In genomic region chr12:82480425-82480824, GRCm38 (mm10) we compare ENCODE assay signal across 5 mouse cellular contexts.
DNase-seq lines count a peak whose midpoint lies in the region; TF ChIP-seq lines count a peak whose summit lies in the region.
"Not testable (repeated sequence)": the region's sequence is repeated elsewhere in the genome, so short reads cannot be mapped to it uniquely, and the experiment has no call there.

No protein-coding gene starts in this region.

- H3K36me3 ChIP-seq in CH12.LX (replicated peaks in 1 of 2; ENCODE audit: control insufficient read depth in 1 of 2, insufficient read depth in 1 of 2, low read length in 1 of 2); MEL (ENCODE audit: control insufficient read depth in 1 of 2, insufficient read depth in 2 of 2, low read length in 2 of 2): not testable (repeated sequence)

- not testable (repeated sequence) for H3K27me3 ChIP-seq in CH12.LX (replicated peaks); MEL (ENCODE audit: control insufficient read depth in 1 of 2, insufficient read depth in 2 of 2, low read length in 2 of 2)

- not testable (repeated sequence) for H3K9ac ChIP-seq in CH12.LX (ENCODE audit: insufficient read depth, low read depth); MEL (ENCODE audit: control insufficient read depth, low read depth, low read length, poor library complexity, severe bottlenecking)

- not testable (repeated sequence) for H3K4me3 ChIP-seq in CH12.LX (replicated peaks in 1 of 3; ENCODE audit: low read depth in 2 of 3, low read length in 2 of 3, poor library complexity in 1 of 3); MEL (ENCODE audit: control insufficient read depth in 1 of 2, insufficient read depth in 1 of 2, low read depth in 2 of 2, low read length in 2 of 2)

- not testable (repeated sequence) for TF ChIP-seq EP300 in CH12.LX (IDR thresholded peaks at IDR 0.05; ENCODE audit: low read length); MEL (IDR thresholded peaks at IDR 0.05; ENCODE audit: low read depth in 1 of 2, low read length in 2 of 2)

- not testable (repeated sequence) for H3K9me3 ChIP-seq in CH12.LX (replicated peaks; ENCODE audit: low read length); MEL (replicated peaks; ENCODE audit: insufficient read depth, low read length)

- not testable (repeated sequence) for H3K79me2 ChIP-seq in CH12.LX (replicated peaks; ENCODE audit: control insufficient read depth, extremely low read depth, insufficient read depth, poor library complexity, severe bottlenecking); MEL (ENCODE audit: control insufficient read depth, insufficient read depth, low read length, poor library complexity)

- DNase-seq in 416B (ENCODE audit: low read depth) (peak; percentile 31), MEL (ENCODE audit: low read depth, low spot score) (peak; percentile 43)
- DNase-seq in CH12.LX (ENCODE audit: extremely low read depth): not testable (repeated sequence)
- DNase-seq in brain, adult 2 months (ENCODE audit: low read depth, low spot score): peak; percentile 31
- peak; percentile 8 for DNase-seq in heart, adult 11 months

- H3K4me1 ChIP-seq in CH12.LX (ENCODE audit: control insufficient read depth in 1 of 2, insufficient read depth in 2 of 2); MEL (ENCODE audit: control insufficient read depth in 1 of 2, insufficient read depth in 2 of 2, low read length in 2 of 2): not testable (repeated sequence)

- dilution Hi-C loops in CH12.LX (cut with MboI; ENCODE audit: extremely low pct_ligation_motif_present, extremely low pct_unique_long_range_greater_than_20kb, low sequenced_read_pairs): not testable (repeated sequence)

- H3K4me2 ChIP-seq in CH12.LX (ENCODE audit: insufficient read depth, low read depth, poor library complexity, severe bottlenecking): not testable (repeated sequence)

- not testable (repeated sequence) for H3K27ac ChIP-seq in CH12.LX (ENCODE audit: insufficient read depth, low read depth); MEL (ENCODE audit: control insufficient read depth, low read depth, low read length)

- TF ChIP-seq POLR2A in CH12.LX (IDR thresholded peaks at IDR 0.05; ENCODE audit: low read depth, low read length); MEL (IDR thresholded peaks at IDR 0.05; ENCODE audit: control insufficient read depth in 1 of 2, insufficient read depth in 1 of 2, low read depth in 1 of 2, low read length in 2 of 2, poor library complexity in 1 of 2): not testable (repeated sequence)

- not testable (repeated sequence) for TF ChIP-seq RAD21 in CH12.LX (IDR thresholded peaks at IDR 0.05; ENCODE audit: low read depth, low read length); MEL (IDR thresholded peaks at IDR 0.05; ENCODE audit: low read depth, low read length)

- in situ Hi-C loops in CH12.LX (cut with MboI; ENCODE audit: low pct_ligation_motif_present, low pct_unique_long_range_greater_than_20kb, low sequenced_read_pairs): not testable (repeated sequence)

- not testable (repeated sequence) for TF ChIP-seq CTCF in CH12.LX (conservative IDR thresholded peaks at IDR 0.05 in 1 of 2, IDR thresholded peaks at IDR 0.05 in 1 of 2; ENCODE audit: low read depth in 2 of 2, low read length in 2 of 2); MEL (IDR thresholded peaks at IDR 0.05 in 2 of 3, conservative IDR thresholded peaks at IDR 0.05 in 1 of 3; ENCODE audit: control insufficient read depth in 1 of 3, insufficient read depth in 1 of 3, low read depth in 2 of 3, low read length in 3 of 3, poor library complexity in 1 of 3, severe bottlenecking in 1 of 3)

TF ChIP-seq in CH12.LX, 34 proteins besides CTCF, POLR2A, EP300 and RAD21:
- TF ChIP-seq ZNF384 (IDR thresholded peaks at IDR 0.05; ENCODE audit: low read depth, low read length): peak; percentile 54; the same call in 1 of the 2 replicates

TF ChIP-seq in MEL, 35 proteins besides CTCF, POLR2A, EP300 and RAD21:
- TF ChIP-seq ZNF384 (IDR thresholded peaks at IDR 0.05; ENCODE audit: low read depth, low read length): peak; percentile 65; the same call in 1 of the 2 replicates
